Mouse (Mus musculus): ENCODE data around the gene Olfr830. TPM values are rescaled to one million over a fixed set of nuclear protein-coding genes. Genes with fewer than 3 reads are reported as not detected.

The Olfr830 gene
- not detected for polyA plus RNA-seq (2017; shearing (Covaris generic))

DNA sequence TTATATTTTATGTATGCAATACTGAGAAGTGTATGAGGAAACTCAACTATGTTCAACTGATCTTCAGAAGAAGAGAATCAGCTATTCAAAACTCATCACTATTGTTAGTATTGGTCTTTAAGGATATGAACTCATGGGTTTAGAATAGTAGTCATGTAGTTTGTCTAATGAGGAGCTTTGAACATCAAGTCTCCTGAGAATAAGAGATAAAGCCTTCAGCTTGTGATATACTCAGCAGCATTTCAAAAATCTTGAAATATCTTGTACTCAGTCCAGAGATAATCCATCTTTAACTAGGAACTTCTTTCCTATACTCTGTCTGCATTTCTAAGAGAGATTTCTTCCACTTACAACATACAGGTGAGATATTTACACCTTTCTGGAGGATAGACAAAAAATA is at the start of gene Olfr830:
TSS of gene Olfr830 (plus strand) at position 301 of the 400 bp plus-strand sequence.

DNA sequence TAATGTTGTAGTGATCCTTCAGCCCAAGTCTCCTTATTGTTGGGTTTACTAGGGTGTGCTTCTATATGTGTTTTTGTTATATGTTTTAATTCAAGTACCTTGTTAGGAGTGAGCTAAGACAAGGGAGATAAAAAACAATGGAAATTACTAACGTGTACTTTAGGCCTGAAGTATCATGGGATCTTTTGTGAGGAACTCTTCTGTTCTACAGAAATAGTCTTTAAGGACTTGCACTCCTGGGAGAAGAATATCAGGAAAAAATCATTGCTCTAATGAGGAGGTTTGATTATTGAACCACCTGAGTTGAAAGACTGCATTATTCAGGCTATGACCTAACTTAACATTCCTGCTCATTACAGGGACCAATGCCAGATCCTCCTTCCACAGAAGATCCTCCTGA is 19.9 kb upstream of the Olfr830 start, which contains the start of gene Olfr829:
TSS of gene Olfr829 (plus strand) at position 301 of the 400 bp plus-strand sequence.

Other genes with a start within 250 kb of the Olfr830 start
- 0.05 TPM for gene Muc16, start 200.2 kb upstream of the Olfr830 start, polyA plus RNA-seq (2017; shearing (Covaris generic))
- gene Olfr24, start 110.7 kb upstream of the Olfr830 start, polyA plus RNA-seq (2017; shearing (Covaris generic)): 0.28 TPM
- not detected for gene Olfr828, start 55.2 kb upstream of the Olfr830 start, polyA plus RNA-seq (2017; shearing (Covaris generic))
- not detected for gene Olfr829, start 19.8 kb upstream of the Olfr830 start, polyA plus RNA-seq (2017; shearing (Covaris generic))
- not detected for gene Olfr832, start 62.4 kb downstream of the Olfr830 start, polyA plus RNA-seq (2017; shearing (Covaris generic))
- not detected for gene Olfr834, start 113.3 kb downstream of the Olfr830 start, polyA plus RNA-seq (2017; shearing (Covaris generic))
- not detected for gene Olfr835, start 158.0 kb downstream of the Olfr830 start, polyA plus RNA-seq (2017; shearing (Covaris generic))
- not detected for gene Olfr836, start 245.7 kb downstream of the Olfr830 start, polyA plus RNA-seq (2017; shearing (Covaris generic))

Data from effector memory CD4-positive, alpha-beta T cell, adult 7 months (primary cell).